Mouse (Mus musculus): Measurements from ENCODE around the gene Calhm2.
A peak's percentile ranks its signal among the peaks of the same experiment; 100 is the strongest.

The Calhm2 gene

GRCm38 (mm10) chr19:47067924-47068611, 70.0 kb downstream of the Calhm2 start:
- peak; percentile 77 to 81 for DNase-seq (ENCODE audit: low spot score in 2 of 2)

- peak; percentile 96 to 98 for DNase-seq (ENCODE audit: low spot score in 2 of 2)
These were observed 70.8 kb downstream of the Calhm2 start, which contains the start of gene Taf5 for GRCm38 (mm10) chr19:47067096-47067882. Taf5 (plus strand) TSS chr19:47067746.

GRCm38 (mm10) chr19:47065860-47066259, 72.2 kb downstream of the Calhm2 start:
- DNase-seq (ENCODE audit: low spot score in 2 of 2), result no peak

- no peak for DNase-seq (ENCODE audit: low spot score in 2 of 2)
These were observed 80.4 kb downstream of the Calhm2 start for GRCm38 (mm10) chr19:47057684-47058083.
